ENCODE assay signal across 29 mouse cellular contexts in genomic region chr6:100968960-100969359, GRCm38 (mm10).
DNase-seq lines count a peak whose midpoint lies in the region; ATAC-seq and TF ChIP-seq lines count a peak whose summit lies in the region.
"Had no signal": no experiment of that assay in that cellular context is flagged by ENCODE, and none has a peak within 500 bp of the region (broad histone marks: within the 10 kb centered on the region; RNA-seq: fewer than 3 reads in every experiment).

No protein-coding gene starts in this region.

- H3K4me3 ChIP-seq in heart, adult 2 months, result no peak overlapping the region
- H3K4me3 ChIP-seq in kidney, adult 2 months (ENCODE audit: insufficient read depth, low read depth, low read length), result no peak overlapping the region
- no peak overlapping the region for H3K4me3 ChIP-seq in layer of hippocampus, adult 2 months
- no peak overlapping the region for H3K4me3 ChIP-seq in midbrain, embryonic 11.5 days (ENCODE audit: low read depth, low read length)
- H3K4me3 ChIP-seq in midbrain, embryonic 13.5 days (replicated peaks), result no peak overlapping the region
- H3K4me3 ChIP-seq: embryonic facial prominence, embryonic 10.5 days; embryonic facial prominence, embryonic 13.5 days; erythroblast, embryonic 14.5 days; forebrain, embryonic 12.5 days; forebrain, embryonic 15.5 days; heart, embryonic 12.5 days; heart, embryonic 15.5 days; hindbrain, embryonic 10.5 days; hindbrain, embryonic 13.5 days had no signal

- H3K9ac ChIP-seq in heart, adult 2 months (ENCODE audit: low read depth, low read length), result no peak overlapping the region
- H3K9ac ChIP-seq in midbrain, embryonic 11.5 days (ENCODE audit: low read length), result no peak overlapping the region
- no peak overlapping the region for H3K9ac ChIP-seq in midbrain, embryonic 13.5 days (replicated peaks)
- H3K9ac ChIP-seq: embryonic facial prominence, embryonic 13.5 days; forebrain, embryonic 12.5 days; forebrain, embryonic 15.5 days; heart, embryonic 12.5 days; heart, embryonic 15.5 days; hindbrain, embryonic 13.5 days had no signal

- no peaks in the 10 kb centered on the region for H3K79me2 ChIP-seq in heart, adult 2 months (replicated peaks; ENCODE audit: control insufficient read depth, insufficient read depth, low read length)

- H3K4me2 ChIP-seq in midbrain, embryonic 11.5 days, result no peak overlapping the region
- no peak overlapping the region for H3K4me2 ChIP-seq in midbrain, embryonic 13.5 days (replicated peaks)
- H3K4me2 ChIP-seq: embryonic facial prominence, embryonic 13.5 days; forebrain, embryonic 12.5 days; forebrain, embryonic 15.5 days; heart, embryonic 12.5 days; heart, embryonic 15.5 days; hindbrain, embryonic 13.5 days had no signal

- no peaks in the 10 kb centered on the region for H3K9me3 ChIP-seq in midbrain, embryonic 11.5 days (ENCODE audit: control insufficient read depth, low read length)
- H3K9me3 ChIP-seq in midbrain, embryonic 13.5 days, result no peaks in the 10 kb centered on the region
- H3K9me3 ChIP-seq: embryonic facial prominence, embryonic 10.5 days; embryonic facial prominence, embryonic 13.5 days; forebrain, embryonic 12.5 days; forebrain, embryonic 15.5 days; heart, embryonic 12.5 days; heart, embryonic 15.5 days; hindbrain, embryonic 10.5 days; hindbrain, embryonic 13.5 days had no signal

- intact Hi-C loops in heart, adult 2 months (cut with DNase I), result no loop called here

- TF ChIP-seq CTCF in heart, adult 2 months (IDR thresholded peaks at IDR 0.05), result no peak
- no peak for TF ChIP-seq CTCF in kidney, adult 2 months (conservative IDR thresholded peaks at IDR 0.05; ENCODE audit: insufficient read depth, insufficient read length, low read depth, low read length)
- TF ChIP-seq CTCF in layer of hippocampus, adult 2 months (conservative IDR thresholded peaks at IDR 0.05), result no peak

- H3K36me3 ChIP-seq in heart, adult 2 months (ENCODE audit: control insufficient read depth, insufficient read depth, low read length), result no peaks in the 10 kb centered on the region
- H3K36me3 ChIP-seq in kidney, adult 2 months (ENCODE audit: control insufficient read depth, insufficient read depth, low read length), result no peaks in the 10 kb centered on the region
- H3K36me3 ChIP-seq in midbrain, embryonic 11.5 days (ENCODE audit: control insufficient read depth, insufficient read depth, low read length), result no peaks in the 10 kb centered on the region
- no peaks in the 10 kb centered on the region for H3K36me3 ChIP-seq in midbrain, embryonic 13.5 days
- H3K36me3 ChIP-seq: embryonic facial prominence, embryonic 10.5 days; embryonic facial prominence, embryonic 13.5 days; forebrain, embryonic 12.5 days; forebrain, embryonic 15.5 days; heart, embryonic 12.5 days; heart, embryonic 15.5 days; hindbrain, embryonic 10.5 days; hindbrain, embryonic 13.5 days had no signal

- peaks cover 1% of the 10 kb centered on the region; the same call in 1 of the 2 replicates for H3K4me1 ChIP-seq in heart, adult 2 months (ENCODE audit: control insufficient read depth, insufficient read depth, low read length)
- no peaks in the 10 kb centered on the region for H3K4me1 ChIP-seq in kidney, adult 2 months (ENCODE audit: control insufficient read depth, insufficient read depth, low read length)
- peaks cover 3% of the 10 kb centered on the region; the same call in 1 of the 2 replicates for H3K4me1 ChIP-seq in midbrain, embryonic 11.5 days (ENCODE audit: control insufficient read depth, insufficient read depth, low read length)
- H3K4me1 ChIP-seq in midbrain, embryonic 13.5 days (replicated peaks), result peaks cover 11% of the 10 kb centered on the region; the same call in 1 of the 2 replicates
- H3K4me1 ChIP-seq: heart, embryonic 15.5 days had no signal

- WGBS in heart, adult 2 months, result 48% methylated on average over 1 of the region's 1 CpGs
- WGBS in kidney, adult 2 months, result 84% methylated on average over 1 of the region's 1 CpGs
- 70% methylated on average over 1 of the region's 1 CpGs for WGBS in midbrain, embryonic 11.5 days
- 64% methylated on average over 1 of the region's 1 CpGs for WGBS in midbrain, embryonic 13.5 days

- TF ChIP-seq POLR2A in heart, adult 2 months (IDR thresholded peaks at IDR 0.05; ENCODE audit: insufficient read depth, low read depth, low read length), result no peak
- no peak for TF ChIP-seq POLR2A in kidney, adult 2 months (IDR thresholded peaks at IDR 0.05; ENCODE audit: low read depth, low read length)

- H3K27ac ChIP-seq in heart, adult 2 months, result no peak overlapping the region
- H3K27ac ChIP-seq in kidney, adult 2 months (ENCODE audit: insufficient read depth, low read depth, low read length), result no peak overlapping the region
- H3K27ac ChIP-seq in layer of hippocampus, adult 2 months, result peak overlapping the region; percentile 85
- no peak overlapping the region for H3K27ac ChIP-seq in midbrain, embryonic 11.5 days (ENCODE audit: low read depth, low read length)
- no peak overlapping the region for H3K27ac ChIP-seq in midbrain, embryonic 13.5 days
- H3K27ac ChIP-seq: embryonic facial prominence, embryonic 10.5 days; embryonic facial prominence, embryonic 13.5 days; forebrain, embryonic 12.5 days; forebrain, embryonic 15.5 days; heart, embryonic 15.5 days; hindbrain, embryonic 10.5 days; hindbrain, embryonic 13.5 days had no signal

- no peak for TF ChIP-seq EP300 in heart, adult 2 months (IDR thresholded peaks at IDR 0.05; ENCODE audit: insufficient read depth, low read depth, low read length)

- H3K27me3 ChIP-seq in heart, adult 2 months (ENCODE audit: control insufficient read depth, insufficient read depth, low read length), result no peaks in the 10 kb centered on the region
- H3K27me3 ChIP-seq in kidney, adult 2 months (replicated peaks; ENCODE audit: control insufficient read depth, insufficient read depth, low read length), result no peaks in the 10 kb centered on the region
- H3K27me3 ChIP-seq in midbrain, embryonic 11.5 days (ENCODE audit: control insufficient read depth, insufficient read depth, low read length), result no peaks in the 10 kb centered on the region
- H3K27me3 ChIP-seq in midbrain, embryonic 13.5 days, result no peaks in the 10 kb centered on the region
- H3K27me3 ChIP-seq: embryonic facial prominence, embryonic 13.5 days; forebrain, embryonic 12.5 days; forebrain, embryonic 15.5 days; heart, embryonic 12.5 days; heart, embryonic 15.5 days had no signal

- DNase-seq in heart, adult 11 months, result peak; percentile 27
- no peak for DNase-seq in heart, adult 2 months
- peak; percentile 49 for DNase-seq in kidney, adult 2 months
- no peak for DNase-seq in kidney, adult 11 months
- DNase-seq in layer of hippocampus, adult 2 months (ENCODE audit: low spot score in 2 of 2), result no peak
- DNase-seq in layer of hippocampus, adult 18-20 months (ENCODE audit: low spot score in 2 of 2), result no peak
- peak; percentile 57 for DNase-seq in midbrain, embryonic 11.5 days (ENCODE audit: low spot score, missing footprints)
- DNase-seq: adrenal gland, adult 8-10 months; adrenal gland, postnatal 25 days; cerebellum, adult 11-12 months; cerebellum, adult 8-10 months; cerebellum, postnatal 10 days; cerebellum, postnatal 36 days; embryo, embryonic 11 days; gastrocnemius, postnatal 10 days; gastrocnemius, postnatal 36 days; heart, postnatal 10 days; heart, postnatal 36 days had no signal

- no peak for ATAC-seq in midbrain, embryonic 11.5 days (ENCODE audit: low FRiP score)
- ATAC-seq in midbrain, embryonic 13.5 days, result no peak
- ATAC-seq: activated CD4-positive, CD25-positive, alpha-beta regulatory T cell, adult 4 months; forebrain, embryonic 15.5 days had no signal

Comparison
In these comparisons a context has a peak if more than half of its experiments do, and no peak if none do; other contexts are left out.
1. DNase-seq: peak in heart, adult 11 months (single experiment), kidney, adult 2 months (single experiment) and midbrain, embryonic 11.5 days (single experiment); none in heart, adult 2 months (0 of 2), kidney, adult 11 months (single experiment), layer of hippocampus, adult 2 months (0 of 2) and layer of hippocampus, adult 18-20 months (0 of 2).